Mouse (Mus musculus): ENCODE data around the gene Abhd5.

DNA sequence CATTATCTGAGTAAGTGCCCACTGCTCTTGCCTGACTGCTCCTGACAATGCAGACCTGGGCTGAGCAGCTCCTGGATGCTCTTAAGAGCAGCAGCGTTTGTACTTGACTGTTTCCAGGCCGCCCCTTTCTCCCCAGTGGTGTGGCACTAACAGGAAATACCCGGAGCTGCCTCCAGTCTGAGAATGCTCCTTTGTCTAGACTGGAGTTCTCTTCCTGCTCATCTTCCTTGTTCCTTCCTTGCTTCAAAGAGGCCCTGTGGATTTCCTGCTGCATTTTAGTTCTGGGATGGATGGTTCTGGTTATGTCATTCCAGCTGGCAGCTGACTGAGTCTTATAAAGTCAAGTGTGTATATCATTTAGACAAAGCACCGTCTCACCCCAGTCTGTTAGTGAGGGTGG is 21.1 kb downstream of the Abhd5 start:
- TF ChIP-seq CTCF (IDR thresholded peaks at IDR 0.05; ENCODE audit: low read depth, low read length) (no peak), TAL1 (conservative IDR thresholded peaks at IDR 0.05; ENCODE audit: low read depth, low read length) (no peak)
